Mouse (Mus musculus): ENCODE results near the gene Oxtr. TPM values are rescaled to one million over a fixed set of nuclear protein-coding genes. Genes with fewer than 3 reads are reported as not detected.

Gene Oxtr
- polyA plus RNA-seq (2015; fragmentation: Illumina TruSeq; extraction: RNeasy Lipid Tissue Mini Kit (QIAGEN cat#74804); ENCODE audit: insufficient read depth, low replicate concordance) = 0.18 TPM

DNA sequence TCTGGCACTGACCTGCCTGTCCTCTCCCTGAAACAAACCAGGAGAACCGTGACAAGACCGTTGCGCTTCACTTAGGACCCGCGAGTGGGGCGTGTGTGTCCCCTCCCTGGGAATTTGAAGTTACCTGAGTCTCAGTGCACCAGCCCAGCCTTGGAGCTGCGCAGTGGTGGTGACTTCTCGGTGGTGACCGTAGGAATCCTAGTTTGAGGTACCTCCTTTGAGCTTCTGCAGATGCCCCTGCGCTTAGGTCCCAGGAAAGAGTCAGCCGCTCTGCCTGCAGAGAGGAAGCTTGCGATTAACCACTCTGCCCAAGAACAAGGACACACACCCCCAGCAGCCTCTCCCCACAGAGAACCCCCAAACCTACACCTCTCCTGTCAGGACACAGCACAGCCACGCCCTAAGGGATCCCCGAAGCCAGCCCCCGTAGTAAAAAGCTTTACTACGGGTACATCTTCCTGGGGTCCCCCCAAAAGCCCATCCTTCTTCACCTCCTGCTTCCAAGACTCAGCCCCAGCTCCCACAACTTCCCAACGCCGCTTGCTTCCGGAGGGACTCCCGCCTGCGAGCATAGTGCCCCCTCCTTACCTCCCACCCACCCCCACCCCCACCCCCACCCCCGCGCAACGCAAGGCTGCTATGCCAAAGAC is at the start of gene Oxtr:
TSS of gene Oxtr (minus strand) at position 34 of the 650 bp plus-strand sequence.

DNA sequence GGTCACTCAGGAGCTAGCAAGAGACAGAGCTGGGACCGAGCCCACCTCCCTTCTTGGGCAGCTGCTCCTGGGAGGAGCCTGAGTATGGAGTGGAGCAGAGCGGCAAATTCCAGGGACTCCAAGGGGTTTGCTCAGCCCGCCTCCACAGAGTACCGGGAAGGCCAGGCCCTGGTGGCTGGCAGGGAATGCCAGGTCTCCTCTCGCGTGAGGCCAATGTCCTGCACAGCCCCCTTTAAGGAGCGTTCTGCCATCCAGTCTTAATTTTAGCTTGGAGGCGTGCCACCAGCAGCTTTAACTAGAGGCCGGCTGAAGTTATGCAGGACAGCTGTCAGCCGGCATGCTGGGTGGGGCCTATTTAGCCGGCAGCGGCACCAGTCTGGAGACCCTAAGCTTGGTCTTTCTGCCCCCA is 30.4 kb downstream of the Oxtr start, which contains the start of gene Cav3:
TSS of gene Cav3 (plus strand) at position 165 of the 409 bp plus-strand sequence.

Other genes with a start within 250 kb of the Oxtr start
- 5.2 TPM for gene Lmcd1, start 216.2 kb downstream of the Oxtr start, polyA plus RNA-seq (2015; fragmentation: Illumina TruSeq; extraction: RNeasy Lipid Tissue Mini Kit (QIAGEN cat#74804); ENCODE audit: insufficient read depth, low replicate concordance)
- 4.6 TPM for gene Ssu2, start 101.9 kb downstream of the Oxtr start, polyA plus RNA-seq (2015; fragmentation: Illumina TruSeq; extraction: RNeasy Lipid Tissue Mini Kit (QIAGEN cat#74804); ENCODE audit: insufficient read depth, low replicate concordance)
- not detected for gene Cav3, start 30.4 kb downstream of the Oxtr start, polyA plus RNA-seq (2015; fragmentation: Illumina TruSeq; extraction: RNeasy Lipid Tissue Mini Kit (QIAGEN cat#74804); ENCODE audit: insufficient read depth, low replicate concordance)
- gene Rad18, start 206.7 kb upstream of the Oxtr start, polyA plus RNA-seq (2015; fragmentation: Illumina TruSeq; extraction: RNeasy Lipid Tissue Mini Kit (QIAGEN cat#74804); ENCODE audit: insufficient read depth, low replicate concordance) = 17.1 TPM

Measured in spleen, adult 10 weeks (tissue).